Mouse (Mus musculus) erythroblast, adult 5-6 weeks (primary cell): ENCODE results near the gene Depp1. TPM values are rescaled to one million over a fixed set of nuclear protein-coding genes. Genes with fewer than 3 reads are reported as not detected.

Experiments
- ATAC-seq: replicated peaks from 2 replicates; pipeline ENCODE4 v1.8.0; 2016; ENCODE audit warnings: moderate number of reproducible peaks, mild to moderate bottlenecking, moderate TSS enrichment, inconsistent platforms; ENCODE audit not compliant: poor library complexity, low FRiP score, severe bottlenecking
- total RNA-seq, 2 experiments: library from RNA; stranded (forward) in 1 of 2; stranded (reverse) in 1 of 2; fragments of 150-400 nt in 1 of 2; fragments of 200-764, 138-1000 nt in 1 of 2; gene quantifications; 2 replicates each; pipeline versions ENCODE4 v1.2.3 to v1.2.4; 2015 to 2017; ENCODE audit warnings: low replicate concordance in 2 of 2

The Depp1 gene
- total RNA-seq, 2 experiments from 2014 or later, result 0.77 TPM; not detected in 1

- no peak for ATAC-seq
Measured at GRCm38 (mm10) chr6:116644335-116644734, 6.1 kb upstream of the Depp1 start.

GRCm38 (mm10) chr6:116647763-116648162 lies 2.6 kb upstream of the Depp1 start:
- ATAC-seq, result no peak

- no peak for ATAC-seq
Measured at GRCm38 (mm10) chr6:116649811-116650210, 598 bp upstream of the Depp1 start.

- ATAC-seq, result no peak
Measured at GRCm38 (mm10) chr6:116651437-116652118, 1.2 kb downstream of the Depp1 start.

GRCm38 (mm10) chr6:116653191-116653590 lies 2.8 kb downstream of the Depp1 start:
- ATAC-seq, result no peak

- peak; percentile 71 for ATAC-seq
Measured at GRCm38 (mm10) chr6:116653684-116654454, 3.5 kb downstream of the Depp1 start.

- ATAC-seq, result no peak
Measured at GRCm38 (mm10) chr6:116663364-116663763, 13.0 kb downstream of the Depp1 start.

GRCm38 (mm10) chr6:116664031-116664430 lies 13.6 kb downstream of the Depp1 start:
- ATAC-seq, result no peak

- ATAC-seq, result no peak
Measured at GRCm38 (mm10) chr6:116664830-116665229, 14.4 kb downstream of the Depp1 start.

GRCm38 (mm10) chr6:116666085-116666750 lies 15.8 kb downstream of the Depp1 start:
- ATAC-seq, result no peak

- no peak for ATAC-seq
Measured at GRCm38 (mm10) chr6:116666892-116667291, 16.5 kb downstream of the Depp1 start.

- no peak for ATAC-seq
Measured at GRCm38 (mm10) chr6:116667382-116667781, 17.0 kb downstream of the Depp1 start.

GRCm38 (mm10) chr6:116668682-116669470 lies 18.5 kb downstream of the Depp1 start:
- no peak for ATAC-seq

GRCm38 (mm10) chr6:116670144-116670543 lies 19.7 kb downstream of the Depp1 start:
- ATAC-seq, result no peak

- ATAC-seq, result no peak
Measured at GRCm38 (mm10) chr6:116671031-116671430, 20.6 kb downstream of the Depp1 start.

GRCm38 (mm10) chr6:116671768-116672167 lies 21.4 kb downstream of the Depp1 start:
- no peak for ATAC-seq

- no peak for ATAC-seq
Measured at GRCm38 (mm10) chr6:116672349-116672748, 21.9 kb downstream of the Depp1 start.

- 0 out of 2 replicates have a peak, but pooled peaks have one; percentile 30 for ATAC-seq
Measured at GRCm38 (mm10) chr6:116673471-116674282, 23.3 kb downstream of the Depp1 start, which contains the start of gene Rassf4. Gene Rassf4, minus strand, starts transcription at chr6:116673952.

GRCm38 (mm10) chr6:116674283-116674886 lies 24.0 kb downstream of the Depp1 start:
- no peak for ATAC-seq
